Mouse (Mus musculus) thymus, adult 2 months (tissue): Measurements from ENCODE around the gene Irf2.

Experiments used
- CTCF ChIP-seq: fragments of 200-500 bp; IDR thresholded peaks from 2 replicates; pipeline ENCODE4 v1.5.1; 2012; ENCODE audit warnings: mild to moderate bottlenecking, control low read depth, low read length, moderate library complexity, borderline replicate concordance; ENCODE audit not compliant: control insufficient read depth, poor library complexity, insufficient read depth; ENCODE audit errors: extremely low read depth
- POLR2A ChIP-seq: fragments of 200-500 bp; IDR thresholded peaks from 2 replicates; pipeline ENCODE4 v1.6.1; 2012; ENCODE audit warnings: mild to moderate bottlenecking, low read length, control low read depth, moderate library complexity; ENCODE audit not compliant: control insufficient read depth, poor library complexity, insufficient read depth; ENCODE audit errors: extremely low read depth

- TF ChIP-seq POLR2A (no peak), CTCF (no peak)
Observed at GRCm38 (mm10) chr8:46831916-46832315, 92.4 kb downstream of the Irf2 start.
